Mouse (Mus musculus) megakaryocyte-erythroid progenitor cell, adult 5-6 weeks (primary cell): ENCODE data around the gene Tex22. TPM values are rescaled to one million over a fixed set of nuclear protein-coding genes. Genes with fewer than 3 reads are reported as not detected.

Source experiments
- ATAC-seq: replicated peaks from 2 replicates; pipeline ENCODE4 v1.8.0; 2016; ENCODE audit warnings: mild to moderate bottlenecking, inconsistent platforms; ENCODE audit not compliant: severe bottlenecking, poor library complexity, low FRiP score, low TSS enrichment
- total RNA-seq, 2 experiments: library from RNA; stranded (forward) in 1 of 2; stranded (reverse) in 1 of 2; fragments of 200-1000, 215-1000 nt in 1 of 2; fragments of >200 nt in 1 of 2; fragmentation: Nextera tagmentation in 1 of 2; gene quantifications; 2 replicates each; pipeline ENCODE4 v1.2.3; 2014 to 2017

Gene Tex22
- total RNA-seq, 2 experiments from 2014 or later, result not detected

- ATAC-seq, result no peak
Observed at GRCm38 (mm10) chr12:113050671-113051070, 23.6 kb upstream of the Tex22 start.

DNA sequence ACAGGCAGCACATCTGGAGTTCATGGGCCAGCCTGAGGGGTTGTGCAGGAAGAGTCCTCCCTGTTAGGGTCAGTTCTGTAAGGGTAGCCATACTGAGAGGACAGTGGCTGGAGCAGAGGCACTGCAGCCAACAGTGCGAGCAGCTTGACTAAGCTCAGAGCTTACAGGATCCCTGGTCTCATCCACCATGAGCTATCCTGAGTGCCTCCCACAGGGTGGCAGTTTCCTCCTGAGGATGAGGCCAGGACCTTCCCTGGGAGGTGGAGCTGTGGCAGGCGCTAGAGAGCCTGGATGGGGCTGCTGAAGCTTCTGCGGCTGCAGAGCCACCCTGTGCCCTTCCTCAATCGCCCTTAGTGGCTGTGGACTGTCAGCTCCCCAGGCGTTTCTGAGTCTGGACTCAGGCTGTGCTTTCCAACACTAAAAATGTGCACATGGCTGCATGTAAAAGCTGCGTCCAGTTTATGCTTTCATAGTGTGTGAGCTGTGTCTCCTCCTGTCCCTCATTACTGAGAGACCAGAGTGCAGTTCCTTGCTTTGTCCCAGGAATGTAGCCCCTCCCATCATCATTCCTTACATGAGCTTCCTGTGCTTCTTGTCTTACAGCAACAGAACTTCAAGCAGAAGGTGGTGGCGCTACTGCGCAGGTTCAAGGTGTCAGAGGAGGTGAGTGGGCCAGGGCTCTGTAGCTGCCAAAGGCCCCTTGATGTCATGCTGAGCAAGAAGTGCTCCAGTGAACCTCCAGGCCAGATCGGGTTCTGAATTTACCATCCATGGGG, 22.5 kb upstream of the Tex22 start:
- ATAC-seq, result no peak

- no peak for ATAC-seq
Observed at GRCm38 (mm10) chr12:113056089-113056488, 18.2 kb upstream of the Tex22 start.

GRCm38 (mm10) chr12:113060178-113060577, 14.1 kb upstream of the Tex22 start:
- ATAC-seq, result no peak; the same call in 1 of the 2 replicates

DNA sequence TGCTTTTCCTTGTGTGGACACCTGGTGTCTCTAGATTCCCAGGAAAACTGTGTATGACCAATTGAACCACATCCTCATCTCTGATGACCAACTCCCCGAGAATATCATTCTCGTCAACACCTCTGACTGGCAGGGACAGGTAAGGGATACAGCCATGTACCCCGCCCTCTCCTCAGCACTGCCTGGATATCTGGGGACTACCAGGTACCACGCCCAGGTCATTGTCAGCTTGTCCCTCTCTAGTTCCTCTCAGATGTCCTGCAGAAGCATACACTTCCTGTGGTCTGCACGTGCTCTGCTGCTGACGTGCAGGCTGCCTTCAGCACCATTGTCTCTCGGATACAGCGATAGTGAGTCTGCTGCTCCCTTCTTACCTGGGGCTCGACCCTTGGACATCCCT, 12.7 kb upstream of the Tex22 start:
- ATAC-seq, result no peak

DNA sequence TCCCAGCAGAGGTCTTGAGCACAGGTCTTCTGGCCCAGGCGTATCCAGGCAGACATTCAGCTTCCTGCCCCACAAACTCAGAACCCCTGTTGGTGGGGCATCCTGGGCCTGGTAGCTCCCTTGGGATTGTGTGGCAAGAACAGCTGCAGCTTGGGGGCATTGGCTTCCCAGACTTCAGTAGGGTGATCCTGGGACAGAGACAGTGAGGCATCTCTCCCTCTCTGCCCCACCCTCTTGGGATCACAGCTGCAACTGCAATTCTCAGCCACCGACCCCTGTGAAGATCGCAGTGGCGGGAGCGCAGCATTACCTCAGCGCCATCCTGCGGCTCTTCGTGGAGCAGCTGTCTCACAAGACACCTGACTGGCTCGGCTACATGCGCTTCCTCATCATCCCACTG, 12.1 kb upstream of the Tex22 start:
- ATAC-seq, result no peak

GRCm38 (mm10) chr12:113063700-113064099, 10.6 kb upstream of the Tex22 start:
- ATAC-seq, result no peak

DNA sequence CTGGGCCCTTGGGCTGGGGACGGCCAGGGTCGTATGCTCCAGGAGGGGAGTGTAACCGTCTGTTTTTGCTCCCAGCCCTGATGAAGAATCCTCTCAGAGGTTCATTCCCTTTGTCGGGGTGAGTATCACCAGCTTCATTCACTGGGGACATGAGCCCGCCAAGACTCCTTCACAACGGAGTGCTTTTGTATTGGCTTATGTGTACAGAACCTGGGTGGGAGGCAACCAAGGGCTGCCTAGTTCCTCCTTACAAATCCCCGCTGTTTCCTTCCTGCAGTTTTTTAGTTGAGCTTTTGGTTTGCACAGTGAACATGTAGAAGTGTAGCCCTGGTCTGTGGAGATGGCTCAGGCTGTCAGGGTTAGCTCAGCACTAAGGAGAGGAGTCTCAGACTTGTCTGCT, 6.3 kb upstream of the Tex22 start:
- ATAC-seq, result no peak

DNA sequence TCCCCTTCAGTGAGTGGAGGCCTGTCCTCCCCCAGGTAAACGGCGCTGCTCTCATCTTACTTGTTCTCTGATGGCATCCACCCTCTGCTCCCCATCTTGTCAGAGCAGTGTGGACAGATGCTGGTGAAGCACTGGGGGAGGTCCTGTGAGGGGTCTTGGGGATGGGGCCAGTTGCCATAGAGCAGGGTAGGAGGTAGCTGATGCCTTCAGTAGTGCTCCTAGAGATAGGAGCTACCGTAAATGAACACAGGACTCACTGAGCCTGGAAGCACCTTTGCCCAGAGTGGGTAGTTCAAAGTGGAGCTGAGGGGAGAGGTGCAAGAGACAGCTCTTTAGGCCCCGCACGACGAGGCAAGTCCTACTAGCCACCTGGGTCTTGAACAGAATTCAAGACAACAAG, 4.9 kb upstream of the Tex22 start:
- no peak for ATAC-seq

GRCm38 (mm10) chr12:113071321-113071720, 3.0 kb upstream of the Tex22 start:
- no peak for ATAC-seq

DNA sequence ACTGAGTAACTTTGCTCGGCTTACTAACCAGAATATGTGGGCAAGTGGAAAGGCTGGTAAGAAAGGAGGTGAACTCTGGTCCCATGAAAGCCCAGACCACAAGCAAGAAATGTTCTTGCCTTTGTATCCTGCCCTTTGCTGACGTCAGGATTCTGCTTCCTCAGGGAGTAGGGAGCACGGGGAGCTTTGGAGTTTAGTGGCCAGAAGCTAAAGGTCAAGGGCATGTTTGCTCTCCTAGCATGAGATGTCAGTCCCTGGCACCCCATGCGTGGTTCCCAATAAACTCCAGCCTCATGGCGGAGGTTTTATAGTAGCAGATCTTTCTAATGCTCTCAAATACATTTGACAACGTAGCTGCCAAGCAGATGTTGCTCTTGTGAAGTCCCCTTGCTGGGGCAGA, 2.5 kb upstream of the Tex22 start:
- no peak for ATAC-seq

DNA sequence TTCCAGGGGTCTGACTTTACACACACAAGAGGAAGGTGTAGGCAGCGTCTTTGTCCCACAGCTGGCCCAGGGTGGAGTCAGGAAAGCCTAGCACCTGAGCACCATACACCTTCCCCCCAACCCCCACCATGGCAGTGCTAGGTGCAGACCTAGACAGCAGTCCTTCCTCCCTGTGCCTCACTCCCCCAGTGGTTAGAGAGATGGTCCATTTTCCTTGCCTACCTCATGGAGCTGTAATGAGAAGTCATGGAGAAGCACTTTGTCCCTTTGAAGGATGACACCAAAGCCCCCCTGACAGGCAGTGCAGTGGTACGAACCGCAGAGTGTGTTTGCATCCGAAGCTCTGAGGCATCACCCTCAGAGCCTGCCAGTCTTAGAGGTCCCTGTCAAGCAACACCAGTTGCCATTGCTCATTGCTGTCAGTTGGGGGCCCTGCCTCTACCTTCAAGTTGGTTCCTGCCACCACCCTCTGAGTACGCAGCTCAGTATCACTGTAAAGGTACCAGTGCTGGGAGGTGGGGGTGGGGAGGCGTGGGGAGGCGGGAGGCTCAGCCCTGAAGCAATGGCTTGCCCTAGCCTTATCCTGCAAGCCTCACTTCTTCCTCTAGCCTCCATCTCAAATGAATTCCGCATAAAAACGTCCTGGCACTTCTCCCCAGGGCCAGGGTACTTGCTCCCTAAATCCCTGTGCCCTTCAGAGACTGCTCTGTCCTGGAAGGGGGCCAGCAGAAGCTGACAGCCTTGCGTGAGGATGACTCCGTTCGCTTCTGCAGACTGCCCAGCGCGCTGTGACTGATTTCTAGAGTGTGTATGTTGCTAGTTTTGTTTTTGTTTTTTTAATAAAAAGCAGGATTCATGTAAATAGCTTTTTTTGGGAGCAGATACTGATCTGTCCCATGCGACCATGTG, 628 bp upstream of the Tex22 start:
- ATAC-seq, result peak; percentile 38; the same call in 1 of the 2 replicates

DNA sequence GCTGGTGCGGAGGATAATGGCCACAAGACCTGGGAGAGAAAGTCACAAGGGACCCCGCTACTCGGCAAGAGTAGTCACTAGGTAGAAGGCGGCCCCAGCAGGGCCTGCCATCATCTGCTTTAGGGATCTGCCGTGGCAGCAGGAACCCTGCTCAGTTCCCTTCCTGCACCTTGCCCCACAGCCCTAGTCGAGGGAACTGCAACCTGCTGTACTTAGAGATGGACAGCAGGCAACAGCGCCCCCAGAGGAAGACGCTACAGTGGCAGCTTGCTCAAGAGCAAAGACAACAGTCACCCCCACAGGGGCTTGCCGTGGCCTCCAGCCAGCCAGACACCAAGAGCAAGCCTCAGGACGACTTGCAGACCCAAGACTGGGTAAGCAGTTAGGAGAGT, 757 bp downstream of the Tex22 start:
- ATAC-seq, result peak; percentile 89

- no peak for ATAC-seq
Observed at GRCm38 (mm10) chr12:113075486-113075885, 1.2 kb downstream of the Tex22 start.

DNA sequence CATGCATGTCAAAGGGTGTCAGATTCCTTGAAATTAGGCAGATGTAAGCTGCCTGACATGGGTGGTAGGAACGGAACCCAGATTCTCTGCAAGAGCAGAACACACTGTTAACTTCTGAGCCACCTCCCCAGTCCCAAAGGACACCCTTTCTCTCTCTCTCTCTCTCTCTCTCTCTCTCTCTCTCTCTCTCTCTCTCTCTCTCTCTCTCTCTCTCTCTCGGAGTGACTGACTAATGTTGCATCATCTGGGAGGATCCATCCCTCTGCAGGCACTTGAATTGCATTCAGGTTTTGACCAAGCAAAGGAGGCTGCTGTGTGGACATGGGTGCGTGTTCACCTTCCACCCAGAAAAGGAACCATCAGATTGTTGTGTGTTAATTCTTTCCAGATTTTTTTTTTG, 13.0 kb downstream of the Tex22 start:
- ATAC-seq, result no peak

- no peak for ATAC-seq
Observed at GRCm38 (mm10) chr12:113088026-113088425, 13.7 kb downstream of the Tex22 start.

- ATAC-seq, result no peak
Observed at GRCm38 (mm10) chr12:113089107-113089506, 14.8 kb downstream of the Tex22 start.

- no peak for ATAC-seq
Observed at GRCm38 (mm10) chr12:113090053-113090452, 15.8 kb downstream of the Tex22 start.

GRCm38 (mm10) chr12:113097040-113097439, 22.7 kb downstream of the Tex22 start:
- ATAC-seq, result no peak

- ATAC-seq, result peak; percentile 28
Observed at GRCm38 (mm10) chr12:113097749-113098281, 23.5 kb downstream of the Tex22 start, which contains the start of gene Mta1. Gene Mta1, plus strand, starts transcription at chr12:113098278.
